Mouse (Mus musculus): ENCODE measurements around the gene Ppp1r26. TPM values are rescaled to one million over a fixed set of nuclear protein-coding genes. Genes with fewer than 3 reads are reported as not detected.

The Ppp1r26 gene
- total and polyA plus RNA-seq, 3 experiments = not detected

- no peak overlapping the region for H3K27ac ChIP-seq (ENCODE audit: control insufficient read depth, low read depth, low read length)
- DNase-seq (ENCODE audit: low read depth, low spot score) = no peak
- peaks cover 0 to 6% of the 10 kb centered on the region in 2 experiments; a peak in 3 of 4 replicates for H3K27me3 ChIP-seq (ENCODE audit: control insufficient read depth in 1 of 2, insufficient read depth in 2 of 2, low read length in 2 of 2)
Measured at GRCm38 (mm10) chr2:28397417-28398119, 49.0 kb upstream of the Ppp1r26 start.

GRCm38 (mm10) chr2:28401647-28402046 lies 45.0 kb upstream of the Ppp1r26 start:
- H3K27me3 ChIP-seq (ENCODE audit: control insufficient read depth in 1 of 2, insufficient read depth in 2 of 2, low read length in 2 of 2) = peaks cover 0 to 6% of the 10 kb centered on the region in 2 experiments; a peak in 3 of 4 replicates
- H3K4me1 ChIP-seq (ENCODE audit: control insufficient read depth in 1 of 2, insufficient read depth in 2 of 2, low read length in 2 of 2) = no peaks in the 10 kb centered on the region
- H3K36me3 ChIP-seq (ENCODE audit: control insufficient read depth in 1 of 2, insufficient read depth in 2 of 2, low read length in 2 of 2) = no peaks in the 10 kb centered on the region
- no peak overlapping the region for H3K27ac ChIP-seq (ENCODE audit: control insufficient read depth, low read depth, low read length)
- H3K79me2 ChIP-seq (ENCODE audit: control insufficient read depth, insufficient read depth, low read length, poor library complexity) = no peaks in the 10 kb centered on the region
- H3K4me3 ChIP-seq (ENCODE audit: control insufficient read depth in 1 of 2, insufficient read depth in 1 of 2, low read depth in 2 of 2, low read length in 2 of 2) = no peak overlapping the region
- no peaks in the 10 kb centered on the region for H3K9me3 ChIP-seq (replicated peaks; ENCODE audit: insufficient read depth, low read length)
- no peak for DNase-seq (ENCODE audit: low read depth, low spot score)
- H3K9ac ChIP-seq (ENCODE audit: control insufficient read depth, low read depth, low read length, poor library complexity, severe bottlenecking) = no peak overlapping the region
- TF ChIP-seq KAT2A (conservative IDR thresholded peaks at IDR 0.05; ENCODE audit: low read depth, low read length) (no peak), EP300 (IDR thresholded peaks at IDR 0.05; ENCODE audit: low read depth in 1 of 2, low read length in 2 of 2) (no peak), RCOR1 (IDR thresholded peaks at IDR 0.05; ENCODE audit: low read depth, low read length) (no peak), ETS1 (IDR thresholded peaks at IDR 0.05; ENCODE audit: low read depth, low read length) (no peak), POLR2AphosphoS2 (IDR thresholded peaks at IDR 0.05; ENCODE audit: low read length) (no peak), GABPA (IDR thresholded peaks at IDR 0.05; ENCODE audit: low read depth, low read length) (no peak), MAZ (IDR thresholded peaks at IDR 0.05; ENCODE audit: low read depth, low read length) (no peak)

More at GRCm38 (mm10) chr2:28397417-28398119, 49.0 kb upstream of the Ppp1r26 start:
- Histone ChIP-seq H3K79me2 (ENCODE audit: control insufficient read depth, insufficient read depth, low read length, poor library complexity) (no peaks in the 10 kb centered on the region), H3K36me3 (ENCODE audit: control insufficient read depth in 1 of 2, insufficient read depth in 2 of 2, low read length in 2 of 2) (no peaks in the 10 kb centered on the region), H3K4me3 (ENCODE audit: control insufficient read depth in 1 of 2, insufficient read depth in 1 of 2, low read depth in 2 of 2, low read length in 2 of 2) (no peak overlapping the region), H3K4me1 (ENCODE audit: control insufficient read depth in 1 of 2, insufficient read depth in 2 of 2, low read length in 2 of 2) (no peaks in the 10 kb centered on the region), H3K9ac (ENCODE audit: control insufficient read depth, low read depth, low read length, poor library complexity, severe bottlenecking) (no peak overlapping the region), H3K9me3 (replicated peaks; ENCODE audit: insufficient read depth, low read length) (no peaks in the 10 kb centered on the region)
- no peak for TF ChIP-seq SMC3 (IDR thresholded peaks at IDR 0.05; ENCODE audit: low read depth, low read length)
- TF ChIP-seq NRF1 (IDR thresholded peaks at IDR 0.05; ENCODE audit: insufficient read depth, low read depth, low read length, poor library complexity, severe bottlenecking) = no peak
- TF ChIP-seq ZNF384 (IDR thresholded peaks at IDR 0.05; ENCODE audit: low read depth, low read length) = no peak
- no peak for TF ChIP-seq ZKSCAN1 (IDR thresholded peaks at IDR 0.05; ENCODE audit: low read depth, low read length)
- no peak for TF ChIP-seq CHD1 (IDR thresholded peaks at IDR 0.05; ENCODE audit: low read depth, low read length)
- TF ChIP-seq MYB (IDR thresholded peaks at IDR 0.05; ENCODE audit: low read depth, low read length) = no peak
- no peak for TF ChIP-seq TCF12 (IDR thresholded peaks at IDR 0.05; ENCODE audit: low read depth, low read length)
- no peak for TF ChIP-seq CTCF (IDR thresholded peaks at IDR 0.05 in 2 of 3, conservative IDR thresholded peaks at IDR 0.05 in 1 of 3; ENCODE audit: control insufficient read depth in 1 of 3, insufficient read depth in 1 of 3, low read depth in 2 of 3, low read length in 3 of 3, poor library complexity in 1 of 3, severe bottlenecking in 1 of 3)
- no peak for TF ChIP-seq POLR2AphosphoS2 (IDR thresholded peaks at IDR 0.05; ENCODE audit: low read length)
- no peak for TF ChIP-seq MAX (IDR thresholded peaks at IDR 0.05; ENCODE audit: low read length)
- TF ChIP-seq ZC3H11A (IDR thresholded peaks at IDR 0.05; ENCODE audit: low read depth, low read length) = no peak
- no peak for TF ChIP-seq CHD2 (IDR thresholded peaks at IDR 0.05; ENCODE audit: low read length)
- TF ChIP-seq HCFC1 (IDR thresholded peaks at IDR 0.05; ENCODE audit: low read depth, low read length) = no peak
- no peak for TF ChIP-seq TAL1 (IDR thresholded peaks at IDR 0.05; ENCODE audit: low read length)
- TF ChIP-seq MEF2A (IDR thresholded peaks at IDR 0.05; ENCODE audit: extremely low read depth, insufficient replicate concordance, low read depth, low read length, poor library complexity, severe bottlenecking) = no peak
- TF ChIP-seq SIN3A (IDR thresholded peaks at IDR 0.05; ENCODE audit: low read length) = no peak
- TF ChIP-seq E2F4 (IDR thresholded peaks at IDR 0.05; ENCODE audit: borderline replicate concordance, low read depth, low read length) = no peak
- TF ChIP-seq ETS1 (IDR thresholded peaks at IDR 0.05; ENCODE audit: low read depth, low read length) = no peak

Measured in MEL (cell line).